Mouse (Mus musculus): ENCODE results near the gene Dlgap1. TPM values are rescaled to one million over a fixed set of nuclear protein-coding genes. Genes with fewer than 3 reads are reported as not detected.

Dlgap1 gene
- polyA plus RNA-seq, 1 experiment from 2014 or later, result 0.50 TPM

GRCm38 (mm10) chr17:70501933-70502332 is 533.1 kb downstream of the Dlgap1 start:
- Histone ChIP-seq H3K27me3 (no peaks in the 10 kb centered on the region), H3K4me3 (no peak overlapping the region), H3K4me1 (replicated peaks) (no peaks in the 10 kb centered on the region), H3K9ac (no peak overlapping the region), H3K27ac (no peak overlapping the region), H3K36me3 (no peaks in the 10 kb centered on the region), H3K4me2 (no peak overlapping the region), H3K9me3 (replicated peaks) (no peaks in the 10 kb centered on the region)
- no peak for ATAC-seq (replicated peaks; ENCODE audit: insufficient number of reproducible peaks, insufficient read depth, low FRiP score, low read depth)
- WGBS, result 50% methylated on average over 7 of the region's 7 CpGs

DNA sequence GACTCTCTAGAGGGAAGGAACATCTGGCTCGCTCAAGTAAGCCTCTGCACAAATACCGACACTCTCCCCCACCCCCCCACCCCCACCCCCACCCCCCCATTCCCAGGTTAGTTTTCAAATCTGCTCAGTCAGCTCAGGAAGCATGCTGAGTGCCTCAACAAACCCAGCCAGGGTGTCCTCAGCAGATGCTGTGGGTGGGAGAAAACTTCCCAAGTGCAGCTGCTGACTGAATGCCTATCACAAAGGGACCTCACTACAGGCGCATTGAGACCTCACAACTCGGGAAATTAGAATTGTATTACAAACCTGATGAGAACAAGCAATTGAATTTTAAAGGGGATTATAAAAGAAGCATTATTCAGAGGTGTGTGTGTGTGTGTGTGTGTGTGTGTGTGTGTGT is 538.9 kb downstream of the Dlgap1 start:
- no peaks in the 10 kb centered on the region for H3K36me3 ChIP-seq
- ATAC-seq (replicated peaks; ENCODE audit: insufficient number of reproducible peaks, insufficient read depth, low FRiP score, low read depth), result no peak
- WGBS, result 57% methylated on average over 4 of the region's 4 CpGs

DNA sequence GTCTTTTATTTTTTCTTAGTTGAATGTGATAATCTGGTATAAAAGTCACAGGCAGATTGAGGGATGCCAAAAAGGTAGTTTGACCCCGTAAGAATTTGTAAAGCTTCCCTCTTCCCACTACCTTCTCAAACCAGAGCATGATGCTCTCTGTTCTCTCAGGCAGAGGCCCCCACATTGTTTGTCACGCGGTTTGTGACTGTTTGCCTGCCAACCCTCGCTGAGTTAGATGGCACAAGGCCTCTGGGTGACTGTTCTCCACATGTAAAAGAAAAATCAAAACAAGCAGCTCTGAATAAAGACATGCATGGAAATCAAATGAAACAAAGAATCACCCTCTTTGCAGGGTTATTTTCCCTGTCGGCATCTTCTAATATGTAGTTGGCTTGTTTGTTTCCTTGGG is 541.6 kb downstream of the Dlgap1 start:
- 77% methylated on average over 5 of the region's 5 CpGs for WGBS
- H3K9me3 ChIP-seq (replicated peaks), result no peaks in the 10 kb centered on the region
- no peaks in the 10 kb centered on the region for H3K27me3 ChIP-seq
- H3K4me1 ChIP-seq (replicated peaks), result no peaks in the 10 kb centered on the region
- no peaks in the 10 kb centered on the region for H3K36me3 ChIP-seq
- no peak overlapping the region for H3K9ac ChIP-seq
- no peak overlapping the region for H3K4me2 ChIP-seq
- no peak for ATAC-seq (replicated peaks; ENCODE audit: insufficient number of reproducible peaks, insufficient read depth, low FRiP score, low read depth)
- H3K4me3 ChIP-seq, result no peak overlapping the region
- no peak overlapping the region for H3K27ac ChIP-seq

More for the DNA sequence above, 538.9 kb downstream of the Dlgap1 start:
- H3K9me3 ChIP-seq (replicated peaks), result no peaks in the 10 kb centered on the region
- no peaks in the 10 kb centered on the region for H3K4me1 ChIP-seq (replicated peaks)
- no peak overlapping the region for H3K4me2 ChIP-seq
- no peaks in the 10 kb centered on the region for H3K27me3 ChIP-seq
- no peak overlapping the region for H3K27ac ChIP-seq
- H3K9ac ChIP-seq, result no peak overlapping the region
- no peak overlapping the region for H3K4me3 ChIP-seq

DNA sequence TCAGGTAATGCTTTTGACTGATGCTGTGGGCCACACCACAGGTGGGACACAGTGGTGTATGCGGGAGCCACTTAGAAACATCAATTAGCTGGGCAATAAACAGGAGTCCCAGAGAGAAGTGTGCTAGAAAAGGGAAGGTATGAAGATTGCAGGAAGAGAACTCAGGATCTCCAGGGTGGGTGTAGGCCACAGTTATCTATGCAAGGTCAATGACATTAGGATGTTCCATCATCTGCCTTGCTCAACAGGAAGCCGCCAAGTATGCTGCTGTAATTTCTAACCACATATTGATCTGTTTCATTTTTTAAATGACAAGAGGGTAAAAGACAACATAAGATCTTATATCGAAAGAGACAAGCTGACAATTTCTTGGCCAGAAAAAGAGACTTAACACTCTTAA is 542.5 kb downstream of the Dlgap1 start:
- Histone ChIP-seq H3K4me1 (replicated peaks) (no peaks in the 10 kb centered on the region), H3K9me3 (replicated peaks) (no peaks in the 10 kb centered on the region), H3K36me3 (no peaks in the 10 kb centered on the region), H3K4me3 (no peak overlapping the region), H3K9ac (no peak overlapping the region), H3K27me3 (no peaks in the 10 kb centered on the region), H3K27ac (no peak overlapping the region), H3K4me2 (no peak overlapping the region)
- WGBS, result 89% methylated on average over 3 of the region's 3 CpGs
- no peak for ATAC-seq (replicated peaks; ENCODE audit: insufficient number of reproducible peaks, insufficient read depth, low FRiP score, low read depth)

DNA sequence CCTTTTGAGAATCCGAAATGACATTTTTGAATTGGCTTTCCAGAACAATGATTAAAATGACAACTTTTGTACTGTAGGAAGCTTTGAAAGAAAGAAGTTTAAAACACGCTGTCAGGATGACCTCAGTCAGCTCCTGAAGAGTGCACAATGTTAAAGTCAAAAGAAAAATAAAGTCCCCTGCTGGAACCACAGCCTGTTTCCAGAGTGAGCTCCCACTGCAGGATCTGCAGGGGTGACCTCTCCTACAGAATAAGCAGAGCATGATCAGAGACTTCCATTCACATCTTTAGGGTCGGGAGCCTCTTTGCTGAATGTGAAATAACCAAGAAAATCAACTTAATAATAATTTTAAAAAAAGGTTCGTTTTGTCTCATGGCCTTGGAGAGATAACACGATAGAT is 544.9 kb downstream of the Dlgap1 start:
- no peak for ATAC-seq (replicated peaks; ENCODE audit: insufficient number of reproducible peaks, insufficient read depth, low FRiP score, low read depth)
- WGBS, result 72% methylated on average over 5 of the region's 5 CpGs
- Histone ChIP-seq H3K4me1 (replicated peaks) (no peaks in the 10 kb centered on the region), H3K27me3 (no peaks in the 10 kb centered on the region), H3K9ac (no peak overlapping the region), H3K4me3 (no peak overlapping the region), H3K4me2 (no peak overlapping the region), H3K36me3 (no peaks in the 10 kb centered on the region), H3K9me3 (replicated peaks) (no peaks in the 10 kb centered on the region), H3K27ac (no peak overlapping the region)

DNA sequence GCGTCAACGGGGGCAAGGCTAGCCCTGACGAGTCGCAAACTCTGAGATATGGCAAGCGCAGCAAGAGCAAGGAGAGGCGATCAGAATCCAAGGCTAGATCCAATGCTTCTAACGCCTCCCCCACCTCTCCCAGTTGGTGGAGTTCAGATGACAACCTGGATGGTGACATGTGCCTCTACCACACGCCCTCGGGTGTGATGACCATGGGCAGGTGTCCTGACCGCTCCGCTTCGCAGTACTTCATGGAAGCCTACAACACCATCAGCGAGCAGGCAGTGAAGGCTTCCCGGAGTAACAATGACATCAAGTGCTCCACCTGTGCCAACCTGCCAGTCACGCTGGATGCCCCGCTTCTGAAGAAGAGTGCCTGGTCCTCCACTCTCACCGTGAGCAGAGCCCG is 547.6 kb downstream of the Dlgap1 start:
- 84% methylated on average over 18 of the region's 18 CpGs for WGBS
- H3K9me3 ChIP-seq (replicated peaks), result no peaks in the 10 kb centered on the region
- H3K27ac ChIP-seq, result no peak overlapping the region
- H3K4me3 ChIP-seq, result no peak overlapping the region
- H3K4me1 ChIP-seq (replicated peaks), result no peaks in the 10 kb centered on the region
- H3K27me3 ChIP-seq, result no peaks in the 10 kb centered on the region
- H3K36me3 ChIP-seq, result no peaks in the 10 kb centered on the region
- no peak overlapping the region for H3K4me2 ChIP-seq
- ATAC-seq (replicated peaks; ENCODE audit: insufficient number of reproducible peaks, insufficient read depth, low FRiP score, low read depth), result no peak
- no peak overlapping the region for H3K9ac ChIP-seq

DNA sequence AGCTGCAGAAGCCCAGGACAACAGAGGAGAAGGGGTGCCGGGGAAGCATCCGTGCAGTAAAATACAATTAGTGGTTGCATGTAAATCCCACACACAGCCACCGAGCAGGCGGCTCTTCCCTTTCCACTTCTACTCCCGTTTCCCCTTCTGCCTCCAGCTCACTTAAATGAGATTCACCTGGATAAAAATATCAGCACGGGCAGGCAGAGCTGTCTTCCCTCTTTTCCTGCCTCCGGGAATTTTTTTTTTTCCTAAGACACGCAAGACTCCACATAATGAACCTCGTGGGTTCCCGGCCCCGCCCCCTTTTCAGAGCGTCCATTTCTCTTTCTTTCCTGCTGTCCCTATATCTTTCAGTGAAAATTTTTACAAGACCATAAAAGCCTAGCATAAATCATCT is 548.5 kb downstream of the Dlgap1 start:
- Histone ChIP-seq H3K36me3 (no peaks in the 10 kb centered on the region), H3K9ac (no peak overlapping the region), H3K4me1 (replicated peaks) (no peaks in the 10 kb centered on the region; the same call in 1 of the 2 replicates), H3K4me2 (no peak overlapping the region), H3K9me3 (replicated peaks) (no peaks in the 10 kb centered on the region), H3K27ac (no peak overlapping the region), H3K27me3 (no peaks in the 10 kb centered on the region), H3K4me3 (no peak overlapping the region)
- ATAC-seq (replicated peaks; ENCODE audit: insufficient number of reproducible peaks, insufficient read depth, low FRiP score, low read depth), result no peak
- WGBS, result 77% methylated on average over 12 of the region's 12 CpGs

GRCm38 (mm10) chr17:70521058-70521851 is 552.4 kb downstream of the Dlgap1 start:
- Histone ChIP-seq H3K36me3 (no peaks in the 10 kb centered on the region), H3K27me3 (no peaks in the 10 kb centered on the region), H3K9ac (no peak overlapping the region), H3K4me2 (no peak overlapping the region), H3K4me3 (no peak overlapping the region), H3K9me3 (replicated peaks) (no peaks in the 10 kb centered on the region), H3K4me1 (replicated peaks) (no peaks in the 10 kb centered on the region; the same call in 1 of the 2 replicates), H3K27ac (no peak overlapping the region)
- WGBS, result 66% methylated on average over 5 of the region's 5 CpGs
- ATAC-seq (replicated peaks; ENCODE audit: insufficient number of reproducible peaks, insufficient read depth, low FRiP score, low read depth), result no peak

- H3K27ac ChIP-seq, result no peak overlapping the region
- H3K36me3 ChIP-seq, result no peaks in the 10 kb centered on the region
- no peaks in the 10 kb centered on the region for H3K9me3 ChIP-seq (replicated peaks)
- no peak for ATAC-seq (replicated peaks; ENCODE audit: insufficient number of reproducible peaks, insufficient read depth, low FRiP score, low read depth)
- peak overlapping the region; percentile 36; the same call in 1 of the 2 replicates for H3K4me2 ChIP-seq
- H3K27me3 ChIP-seq, result no peaks in the 10 kb centered on the region; the same call in 1 of the 2 replicates
- WGBS, result 40% methylated on average over 11 of the region's 11 CpGs
- no peaks in the 10 kb centered on the region; the same call in 1 of the 2 replicates for H3K4me1 ChIP-seq (replicated peaks)
- H3K4me3 ChIP-seq, result no peak overlapping the region
- H3K9ac ChIP-seq, result no peak overlapping the region
Measured at GRCm38 (mm10) chr17:70521971-70522370, 553.1 kb downstream of the Dlgap1 start.

- Histone ChIP-seq H3K9me3 (replicated peaks) (no peaks in the 10 kb centered on the region), H3K9ac (no peak overlapping the region), H3K4me1 (replicated peaks) (peaks cover 8% of the 10 kb centered on the region), H3K36me3 (no peaks in the 10 kb centered on the region), H3K27ac (no peak overlapping the region), H3K27me3 (no peaks in the 10 kb centered on the region; the same call in 1 of the 2 replicates), H3K4me2 (no peak overlapping the region), H3K4me3 (no peak overlapping the region)
- no peak for ATAC-seq (replicated peaks; ENCODE audit: insufficient number of reproducible peaks, insufficient read depth, low FRiP score, low read depth)
- 45% methylated on average over 3 of the region's 3 CpGs for WGBS
Measured at GRCm38 (mm10) chr17:70525990-70526389, 557.1 kb downstream of the Dlgap1 start.

DNA sequence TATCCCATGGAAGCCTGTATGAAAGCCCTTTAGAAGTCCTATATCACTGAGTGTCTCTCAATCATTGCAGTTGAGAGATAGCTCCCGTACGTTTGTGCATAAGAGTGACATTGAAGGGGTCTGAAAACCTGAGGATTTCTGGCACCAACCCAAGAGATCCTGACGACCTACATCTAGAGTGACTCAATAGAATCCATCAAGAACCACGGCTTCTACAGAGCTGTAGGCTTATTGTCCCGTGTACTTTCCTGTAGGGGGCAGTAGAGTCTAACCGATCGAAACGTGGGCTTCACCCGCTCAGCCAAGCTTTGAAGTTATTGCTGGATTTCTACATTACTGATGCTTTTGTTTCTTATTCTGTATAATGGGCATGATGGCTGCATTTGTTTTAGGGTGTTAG is 558.2 kb downstream of the Dlgap1 start:
- no peak for ATAC-seq (replicated peaks; ENCODE audit: insufficient number of reproducible peaks, insufficient read depth, low FRiP score, low read depth)
- Histone ChIP-seq H3K9ac (no peak overlapping the region), H3K27ac (no peak overlapping the region), H3K4me3 (no peak overlapping the region), H3K9me3 (replicated peaks) (no peaks in the 10 kb centered on the region), H3K4me1 (replicated peaks) (peaks cover 8% of the 10 kb centered on the region), H3K4me2 (no peak overlapping the region), H3K36me3 (no peaks in the 10 kb centered on the region), H3K27me3 (no peaks in the 10 kb centered on the region; the same call in 1 of the 2 replicates)
- 19% methylated on average over 9 of the region's 9 CpGs for WGBS

All from heart, embryonic 15.5 days (tissue).